26 mouse cellular contexts compared by ENCODE assay signal in genomic region chr5:52628783-52629182, GRCm38 (mm10). TPM values are rescaled to one million over a fixed set of nuclear protein-coding genes. Genes with fewer than 3 reads are reported as not detected.
DNase-seq lines count a peak whose midpoint lies in the region; ATAC-seq and TF ChIP-seq lines count a peak whose summit lies in the region.
"Had no signal": no experiment of that assay in that cellular context is flagged by ENCODE, and none has a peak within 500 bp of the region (broad histone marks: within the 10 kb centered on the region; RNA-seq: fewer than 3 reads in every experiment).

No protein-coding gene starts in this region.

- 59% methylated on average over 3 of the region's 3 CpGs for WGBS in heart, embryonic 13.5 days
- WGBS in kidney, embryonic 16.5 days, result 75% methylated on average over 3 of the region's 3 CpGs
- WGBS in lung, embryonic 15.5 days, result 65% methylated on average over 3 of the region's 3 CpGs
- WGBS in lung, adult 2 months, result 67% methylated on average over 3 of the region's 3 CpGs

- peak; percentile 80 to 83 for DNase-seq in cerebellum, postnatal 10 days
- DNase-seq in cerebellum, adult 11 months, result no peak
- DNase-seq in heart, postnatal 10 days, result no peak
- no peak for DNase-seq in kidney, postnatal 14 days
- DNase-seq in lung, adult 2 months, result no peak
- DNase-seq: adrenal gland, adult 2 months; adrenal gland, postnatal 36 days; cerebellum, adult 8-10 months; embryo, embryonic 11 days; kidney, adult 18-20 months; liver, postnatal 0 days; right cerebral cortex, postnatal 25 days had no signal

- TF ChIP-seq CTCF in lung, adult 2 months (IDR thresholded peaks at IDR 0.05; ENCODE audit: insufficient read depth, low read length), result no peak

- H3K36me3 ChIP-seq in heart, embryonic 13.5 days, result no peaks in the 10 kb centered on the region
- H3K36me3 ChIP-seq in kidney, embryonic 16.5 days (ENCODE audit: insufficient read depth, low read length), result no peaks in the 10 kb centered on the region
- no peaks in the 10 kb centered on the region for H3K36me3 ChIP-seq in lung, embryonic 15.5 days
- H3K36me3 ChIP-seq: embryonic facial prominence, embryonic 12.5 days; hindbrain, embryonic 15.5 days; liver, embryonic 12.5 days; stomach, embryonic 15.5 days had no signal

- no peak for ATAC-seq in heart, embryonic 13.5 days (ENCODE audit: extremely low read depth, insufficient number of reproducible peaks, low FRiP score, low TSS enrichment)
- ATAC-seq in kidney, embryonic 16.5 days (ENCODE audit: low FRiP score, low TSS enrichment), result 0 out of 2 replicates have a peak, but pooled peaks have one; percentile 7
- ATAC-seq in lung, embryonic 15.5 days (ENCODE audit: borderline replicate concordance, extremely low read depth, low FRiP score, low TSS enrichment), result peak; percentile 56; the same call in 1 of the 2 replicates
- ATAC-seq: activated CD4-positive, CD25-positive, alpha-beta regulatory T cell, adult 4 months; forebrain, embryonic 14.5 days; liver, embryonic 12.5 days; liver, postnatal 0 days; midbrain, embryonic 16.5 days had no signal

- H3K4me3 ChIP-seq in heart, embryonic 13.5 days, result no peak overlapping the region
- no peak overlapping the region for H3K4me3 ChIP-seq in kidney, embryonic 16.5 days (ENCODE audit: low read length)
- H3K4me3 ChIP-seq in lung, embryonic 15.5 days, result no peak overlapping the region
- no peak overlapping the region for H3K4me3 ChIP-seq in lung, adult 2 months (replicated peaks; ENCODE audit: extremely low read depth, low read depth, low read length)
- H3K4me3 ChIP-seq: embryonic facial prominence, embryonic 12.5 days; hindbrain, embryonic 15.5 days; layer of hippocampus, adult 2 months; left cerebral cortex, adult 2 months; liver, embryonic 12.5 days; stomach, embryonic 15.5 days had no signal

- no peaks in the 10 kb centered on the region for H3K9me3 ChIP-seq in heart, embryonic 13.5 days
- no peaks in the 10 kb centered on the region for H3K9me3 ChIP-seq in kidney, embryonic 16.5 days (ENCODE audit: low read length)
- no peaks in the 10 kb centered on the region for H3K9me3 ChIP-seq in lung, embryonic 15.5 days
- H3K9me3 ChIP-seq: embryonic facial prominence, embryonic 12.5 days; hindbrain, embryonic 15.5 days; liver, embryonic 12.5 days; stomach, embryonic 15.5 days had no signal

- intact Hi-C loops in heart, postnatal 10 days (cut with DNase I), result no loop called here

- no peak overlapping the region for H3K4me2 ChIP-seq in heart, embryonic 13.5 days
- H3K4me2 ChIP-seq in kidney, embryonic 16.5 days (replicated peaks; ENCODE audit: low read depth, low read length), result no peak overlapping the region
- H3K4me2 ChIP-seq in lung, embryonic 15.5 days, result no peak overlapping the region
- H3K4me2 ChIP-seq: embryonic facial prominence, embryonic 12.5 days; hindbrain, embryonic 15.5 days; liver, embryonic 12.5 days; midbrain, embryonic 11.5 days; stomach, embryonic 15.5 days had no signal

- H3K4me1 ChIP-seq in heart, embryonic 13.5 days, result peaks cover 25% of the 10 kb centered on the region
- peaks cover 14% of the 10 kb centered on the region for H3K4me1 ChIP-seq in kidney, embryonic 16.5 days (ENCODE audit: insufficient read depth, low read length)
- H3K4me1 ChIP-seq in lung, embryonic 15.5 days, result peaks cover 9% of the 10 kb centered on the region; the same call in 1 of the 2 replicates
- peaks cover 3% of the 10 kb centered on the region; the same call in 1 of the 2 replicates for H3K4me1 ChIP-seq in lung, adult 2 months (ENCODE audit: control insufficient read depth, insufficient read depth, low read length)
- H3K4me1 ChIP-seq: liver, embryonic 12.5 days had no signal

- H3K9ac ChIP-seq in heart, embryonic 13.5 days, result peak overlapping the region; percentile 24; the same call in 1 of the 2 replicates
- H3K9ac ChIP-seq in kidney, embryonic 16.5 days (replicated peaks; ENCODE audit: low read length), result no peak overlapping the region
- no peak overlapping the region for H3K9ac ChIP-seq in lung, embryonic 15.5 days
- H3K9ac ChIP-seq: embryonic facial prominence, embryonic 12.5 days; hindbrain, embryonic 15.5 days; liver, embryonic 12.5 days; liver, postnatal 0 days; stomach, embryonic 15.5 days had no signal

- no peak for TF ChIP-seq POLR2A in lung, adult 2 months (IDR thresholded peaks at IDR 0.05; ENCODE audit: borderline replicate concordance, extremely low read depth, low read depth, low read length)

- H3K27me3 ChIP-seq in heart, embryonic 13.5 days (replicated peaks), result no peaks in the 10 kb centered on the region
- no peaks in the 10 kb centered on the region for H3K27me3 ChIP-seq in kidney, embryonic 16.5 days (ENCODE audit: insufficient read depth, low read length)
- no peaks in the 10 kb centered on the region for H3K27me3 ChIP-seq in lung, embryonic 15.5 days
- H3K27me3 ChIP-seq: CH12.LX; embryonic facial prominence, embryonic 12.5 days; hindbrain, embryonic 15.5 days; liver, embryonic 12.5 days; stomach, embryonic 15.5 days had no signal

- H3K27ac ChIP-seq in heart, embryonic 13.5 days (replicated peaks), result peak overlapping the region; percentile 20; the same call in 1 of the 2 replicates
- no peak overlapping the region for H3K27ac ChIP-seq in kidney, embryonic 16.5 days (ENCODE audit: low read length)
- no peak overlapping the region for H3K27ac ChIP-seq in lung, embryonic 15.5 days
- H3K27ac ChIP-seq: embryonic facial prominence, embryonic 12.5 days; hindbrain, embryonic 15.5 days; layer of hippocampus, adult 2 months; left cerebral cortex, adult 2 months; liver, embryonic 12.5 days; stomach, embryonic 15.5 days had no signal

RNA-seq across cellular contexts. Expression of gene Sepsecs, which starts 40.7 kb away (rescaled TPM):
- 4.9 and 5.0 TPM in 2 replicates for polyA plus RNA-seq in heart, embryonic 13.5 days (2015; fragmentation: Nextera tagmentation; extraction: Ambion mirVana)
- total RNA-seq in heart, postnatal 10 days (2021), result 10 to 100 TPM in 1 of 2 experiments, 1 to 10 TPM in 1; 9.5 to 10.2 TPM
- polyA plus RNA-seq in kidney, embryonic 16.5 days (2015; fragmentation: Nextera tagmentation; extraction: Ambion mirVana), result 10.9 and 11.5 TPM in 2 replicates
- 8.1 and 9.3 TPM in 2 replicates for polyA plus RNA-seq in lung, embryonic 15.5 days (2015; fragmentation: Nextera tagmentation; extraction: Ambion mirVana)
- polyA plus RNA-seq in lung, adult 2 months (2012; rRNA removed), result 4.8 and 7.2 TPM in 2 replicates

Comparison
In these comparisons a context has a peak if more than half of its experiments do, and no peak if none do; other contexts are left out.
1. DNase-seq: peak in cerebellum, postnatal 10 days (2 of 2); none in cerebellum, adult 11 months (single experiment), heart, postnatal 10 days (0 of 2), kidney, postnatal 14 days (single experiment) and lung, adult 2 months (single experiment).